Mouse (Mus musculus) MEL-GATA-1-ER (cell line): ENCODE results near the gene Stk38l.
"Not testable (repeated sequence)": the region's sequence is repeated elsewhere in the genome, so short reads cannot be mapped to it uniquely, and the experiment has no call there.

ENCODE experiments used
- DNase-seq: peaks from one replicate; pipeline ENCODE4 v3.0.0-alpha.2; 2012; ENCODE audit warnings: low read depth; ENCODE audit errors: extremely low read depth

The Stk38l gene

DNA sequence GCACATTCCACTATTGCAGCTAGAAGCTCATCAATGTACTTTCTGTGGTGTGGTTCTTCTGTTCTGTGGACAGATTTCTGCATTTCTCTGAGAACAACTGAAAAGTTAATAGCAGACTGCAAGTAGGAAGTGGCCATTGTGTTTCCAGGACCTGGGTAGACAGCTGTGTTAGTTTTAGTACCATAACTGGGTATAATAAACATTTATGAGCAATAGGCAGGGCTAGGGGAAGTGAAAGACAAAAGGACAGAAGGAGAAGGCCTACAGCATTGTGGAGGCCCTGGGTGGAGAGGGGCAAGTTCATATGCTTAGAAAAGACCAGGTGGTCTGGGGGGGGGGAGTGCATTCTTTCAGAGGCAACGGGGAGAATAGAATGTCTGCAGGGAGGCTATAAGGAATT, 8.8 kb downstream of the Stk38l start:
- DNase-seq = no peak

DNA sequence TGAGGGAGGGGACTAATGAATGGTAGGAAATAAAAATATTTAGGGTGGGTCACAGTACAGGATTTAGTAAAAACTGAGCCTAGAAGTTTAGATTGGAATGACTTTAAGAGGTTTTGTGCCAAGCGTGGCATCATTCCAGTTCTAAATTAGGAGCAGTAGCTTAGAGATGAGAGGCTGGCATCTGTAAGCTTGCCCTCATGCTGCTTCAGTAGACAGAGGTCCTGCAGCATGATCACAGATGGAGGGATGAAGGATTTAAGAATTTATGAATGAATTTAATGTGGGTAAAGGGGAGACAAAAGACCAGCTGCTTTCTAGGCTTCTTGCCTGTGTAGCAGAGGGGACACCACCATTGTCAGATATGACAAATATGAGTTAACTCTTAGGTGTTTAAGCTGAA, 14.1 kb downstream of the Stk38l start:
- no peak for DNase-seq

DNA sequence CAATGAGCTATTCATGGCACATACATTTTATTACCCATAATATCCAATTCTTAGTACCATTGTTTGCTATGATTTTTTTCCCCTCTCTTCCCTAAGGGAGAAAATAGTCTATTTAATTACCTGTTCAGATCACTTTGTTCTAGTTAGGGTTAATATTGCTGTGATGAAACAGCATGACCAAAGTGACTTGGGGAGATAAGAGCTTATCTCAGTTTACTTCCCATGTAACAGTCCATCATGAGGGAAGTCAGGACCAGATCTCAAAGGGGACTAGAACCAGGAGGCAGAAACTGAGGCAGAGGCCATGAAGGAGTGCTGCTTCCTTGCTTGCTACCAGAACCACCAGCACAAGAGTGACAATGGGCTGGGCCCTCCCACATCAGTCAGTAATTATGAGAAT, 15.9 kb downstream of the Stk38l start:
- DNase-seq = no peak

DNA sequence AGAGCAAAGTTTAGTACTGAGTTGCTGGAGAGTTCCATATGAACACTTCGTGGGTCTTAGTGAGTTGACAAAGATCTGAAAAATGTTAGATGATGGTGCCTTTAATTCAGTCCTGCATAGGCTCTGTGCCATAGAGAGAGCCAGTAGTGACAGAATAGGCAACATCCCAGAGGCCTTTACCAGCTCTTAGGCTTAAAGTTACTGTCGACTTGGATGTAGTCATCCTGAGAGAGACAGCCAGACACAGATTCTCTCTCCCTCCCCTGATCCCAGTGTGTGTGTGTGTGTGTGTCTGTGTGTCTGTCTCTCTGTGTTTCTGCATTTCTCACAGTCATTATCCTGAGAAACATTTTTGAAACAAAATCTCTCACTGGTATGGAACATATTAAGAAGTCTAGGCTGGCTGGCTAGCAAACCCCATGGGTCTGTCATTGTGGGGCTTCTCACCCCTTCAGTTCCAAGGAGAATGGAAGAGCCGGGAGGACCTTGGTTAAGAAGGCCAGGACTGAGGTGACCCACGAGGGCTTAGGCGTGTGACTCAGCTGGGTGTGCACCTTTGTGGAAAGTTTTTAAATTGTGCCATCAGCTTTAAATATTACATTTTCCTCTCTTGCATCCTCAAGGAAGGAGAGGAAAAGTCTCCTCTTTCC, 17.3 kb downstream of the Stk38l start:
- no peak for DNase-seq

- DNase-seq = not testable (repeated sequence)
These were observed 19.5 kb downstream of the Stk38l start for GRCm38 (mm10) chr6:146744266-146744665.

DNA sequence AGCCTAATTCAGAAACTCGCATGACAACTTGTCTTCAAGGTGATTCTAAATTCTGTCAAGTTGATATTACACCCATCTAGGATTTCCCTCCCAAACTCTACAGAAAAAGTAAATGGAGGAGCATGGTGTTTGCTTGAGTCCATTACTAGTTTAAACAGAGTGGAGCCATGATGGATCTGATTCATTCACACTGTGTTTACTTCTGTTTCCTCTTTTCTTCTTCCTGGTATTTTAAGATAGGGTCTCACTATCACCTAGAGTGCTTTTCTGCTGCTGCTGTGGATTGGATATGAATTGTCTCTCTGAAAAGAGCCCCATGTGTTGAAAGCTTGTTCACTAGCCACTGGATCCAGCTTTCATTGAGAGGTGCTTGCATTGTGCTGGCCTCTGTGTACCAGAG, 20.4 kb downstream of the Stk38l start:
- peak; percentile 63 for DNase-seq

DNA sequence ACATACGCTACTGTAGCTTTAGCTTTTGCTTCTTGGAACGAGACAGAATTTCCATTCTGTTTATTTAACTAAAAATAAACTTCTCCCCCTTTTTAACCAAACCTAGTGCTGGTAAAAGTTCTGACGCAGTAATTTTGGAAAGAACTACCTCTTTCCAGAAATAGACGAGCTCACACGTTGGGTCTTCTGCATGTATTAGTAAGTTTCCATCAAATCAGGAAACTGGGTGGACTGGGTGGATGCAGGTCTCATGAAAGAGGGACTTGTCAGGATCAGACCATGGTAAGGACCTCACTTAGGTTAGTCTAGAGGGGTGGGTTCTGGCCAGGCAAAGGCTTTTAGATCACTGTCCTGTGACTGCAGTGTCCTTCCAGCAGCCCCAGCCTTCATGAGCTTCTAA, 21.8 kb downstream of the Stk38l start:
- DNase-seq = no peak

DNA sequence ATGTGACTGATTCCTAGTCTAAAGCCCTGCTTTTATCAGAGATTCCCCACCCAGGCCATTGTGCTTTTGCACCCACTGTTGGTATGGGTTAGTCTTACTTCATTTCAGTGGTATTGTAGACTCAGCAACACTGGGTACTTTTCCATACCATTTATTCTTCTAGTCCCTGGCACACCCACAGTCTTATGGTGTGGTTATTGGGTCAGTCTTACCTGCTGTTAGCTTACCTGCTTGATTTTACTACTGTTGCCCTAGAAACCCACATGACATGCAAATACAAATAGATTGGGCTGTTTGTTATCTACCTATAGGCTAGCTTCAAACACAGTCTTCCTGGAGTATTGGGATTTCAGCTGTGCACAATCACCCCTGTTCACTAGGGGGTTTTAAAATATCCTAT, 22.3 kb downstream of the Stk38l start:
- DNase-seq = no peak

- no peak for DNase-seq
These were observed 23.5 kb downstream of the Stk38l start for GRCm38 (mm10) chr6:146748271-146748670.

- no peak for DNase-seq
These were observed 26.9 kb downstream of the Stk38l start for GRCm38 (mm10) chr6:146751671-146752070.

DNA sequence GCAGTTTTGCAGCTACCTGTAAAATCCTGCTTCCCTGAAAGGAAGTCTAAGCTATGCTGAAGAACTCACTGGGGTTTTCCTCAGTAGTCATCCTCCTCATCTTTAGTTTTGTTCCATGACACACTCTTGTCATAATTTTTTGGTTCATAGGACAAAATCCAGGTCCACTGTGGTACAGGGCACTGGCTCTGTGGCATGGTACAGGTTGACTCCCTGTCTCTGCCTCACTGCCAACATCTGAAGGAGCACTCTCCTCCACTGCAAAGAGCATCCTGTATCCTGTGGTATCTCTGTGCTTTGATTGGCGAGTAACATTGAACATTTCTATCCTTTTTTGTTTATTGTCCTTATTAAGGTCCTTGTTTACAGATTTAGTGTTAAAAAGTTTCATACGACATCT, 27.4 kb downstream of the Stk38l start:
- no peak for DNase-seq

DNA sequence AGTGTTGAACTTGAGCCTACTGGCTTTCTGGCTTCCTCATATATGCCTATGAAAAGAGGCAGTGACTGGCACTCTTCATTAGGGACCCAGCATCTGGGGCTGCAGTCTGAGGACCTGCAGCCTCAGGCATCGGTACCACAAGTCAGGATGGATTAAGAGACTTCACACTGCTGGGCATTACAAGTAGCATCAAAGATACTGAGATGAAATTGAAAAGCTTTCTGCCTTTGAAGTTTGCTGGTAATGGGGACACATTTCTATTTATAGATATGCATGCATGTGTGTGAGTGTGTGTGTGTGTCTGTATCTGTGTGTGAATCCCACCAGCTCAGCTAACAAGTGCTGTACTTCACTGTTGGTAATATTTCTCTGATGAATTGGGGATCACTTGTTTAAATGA, 27.8 kb downstream of the Stk38l start:
- no peak for DNase-seq

GRCm38 (mm10) chr6:146753560-146754160, 28.9 kb downstream of the Stk38l start:
- no peak for DNase-seq

- no peak for DNase-seq
These were observed 30.3 kb downstream of the Stk38l start for GRCm38 (mm10) chr6:146755136-146755535.

DNA sequence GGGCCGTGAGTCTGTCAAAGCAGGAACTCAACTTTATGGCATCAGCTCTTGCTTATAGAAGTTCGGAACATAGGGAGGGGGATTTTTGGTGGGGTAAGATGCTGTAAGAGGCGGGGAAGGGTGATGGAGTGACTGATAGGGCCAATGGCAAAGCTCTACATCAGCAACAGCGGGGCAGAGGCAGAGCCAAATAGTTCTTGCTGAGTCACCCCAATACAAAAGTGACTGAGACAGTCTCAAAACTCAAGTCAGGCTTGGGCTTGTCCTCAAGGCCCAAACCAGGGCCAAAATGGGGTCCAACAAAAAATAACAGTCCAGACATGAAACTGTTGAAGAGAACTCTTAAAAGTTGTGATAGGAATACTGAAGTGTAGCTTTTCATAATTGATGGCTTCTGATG, 30.9 kb downstream of the Stk38l start:
- DNase-seq = no peak

DNA sequence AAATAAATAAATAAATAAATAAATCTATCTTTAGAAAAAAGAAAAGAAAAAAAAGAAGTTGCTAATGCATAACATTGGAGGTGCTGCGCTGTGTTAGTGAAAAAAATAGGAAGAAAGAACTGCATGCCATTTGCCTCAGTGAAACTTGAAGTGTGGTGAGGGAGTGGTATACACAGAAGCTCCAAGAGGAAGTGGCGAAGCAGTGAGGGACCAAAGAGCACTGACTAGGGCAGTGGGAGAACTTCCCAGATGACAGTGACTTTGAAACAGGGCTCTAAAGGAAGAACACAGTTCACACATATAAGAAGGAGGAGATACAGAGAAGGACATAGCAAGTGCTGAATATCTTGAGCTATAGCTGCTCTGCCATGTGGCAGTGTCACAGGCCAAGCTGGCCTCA, 34.2 kb downstream of the Stk38l start:
- DNase-seq = no peak

DNA sequence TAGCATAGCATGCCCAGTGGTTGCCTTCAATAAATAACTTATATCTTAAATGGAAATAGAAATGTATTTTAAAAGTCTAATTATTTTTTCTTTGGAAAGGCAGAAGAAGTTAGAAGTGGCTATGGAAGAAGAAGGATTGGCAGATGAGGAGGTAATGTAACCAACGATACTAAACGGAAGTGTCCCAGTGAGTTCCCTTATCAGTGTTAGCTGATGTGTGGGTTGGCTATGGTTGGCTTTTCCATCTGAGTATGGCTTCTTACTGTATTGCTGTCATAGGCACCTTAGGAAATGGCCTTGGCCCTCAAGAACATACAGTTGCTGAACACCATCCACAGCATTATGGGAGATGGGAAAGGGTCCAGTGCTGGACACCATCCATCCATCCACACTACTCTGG, 35.2 kb downstream of the Stk38l start:
- peak; percentile 49 for DNase-seq

GRCm38 (mm10) chr6:146760736-146761135, 35.9 kb downstream of the Stk38l start:
- no peak for DNase-seq

DNA sequence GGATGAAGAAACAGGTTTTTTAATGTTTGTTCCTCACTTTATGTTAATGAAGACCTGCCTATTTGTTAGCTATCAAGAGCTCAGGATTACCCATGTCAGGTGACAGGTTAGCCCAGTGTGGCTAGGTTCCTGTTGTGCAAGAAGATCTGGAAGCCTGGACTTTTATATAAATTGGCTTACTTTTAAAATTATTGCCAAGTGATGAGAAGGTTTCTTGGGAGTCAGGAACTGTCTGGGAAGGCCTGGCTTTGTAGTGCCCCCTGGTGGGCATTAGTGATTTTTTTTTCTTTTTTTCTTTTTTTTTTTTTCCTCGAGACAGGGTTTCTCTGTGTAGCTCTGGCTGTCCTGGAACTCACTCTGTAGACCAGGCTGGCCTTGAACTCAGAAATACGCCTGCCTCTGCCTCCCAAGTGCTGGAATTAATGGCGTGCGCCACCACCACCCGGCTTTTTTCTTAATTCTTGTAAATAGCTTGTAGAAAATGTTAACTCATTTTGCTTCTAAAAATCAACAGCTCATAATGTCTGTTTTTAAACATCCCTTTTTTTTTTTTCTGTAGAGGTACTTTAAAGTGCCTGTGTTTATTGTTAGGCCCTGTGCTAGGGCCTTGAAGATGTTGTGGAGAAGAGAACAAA, 37.6 kb downstream of the Stk38l start:
- DNase-seq = no peak

DNA sequence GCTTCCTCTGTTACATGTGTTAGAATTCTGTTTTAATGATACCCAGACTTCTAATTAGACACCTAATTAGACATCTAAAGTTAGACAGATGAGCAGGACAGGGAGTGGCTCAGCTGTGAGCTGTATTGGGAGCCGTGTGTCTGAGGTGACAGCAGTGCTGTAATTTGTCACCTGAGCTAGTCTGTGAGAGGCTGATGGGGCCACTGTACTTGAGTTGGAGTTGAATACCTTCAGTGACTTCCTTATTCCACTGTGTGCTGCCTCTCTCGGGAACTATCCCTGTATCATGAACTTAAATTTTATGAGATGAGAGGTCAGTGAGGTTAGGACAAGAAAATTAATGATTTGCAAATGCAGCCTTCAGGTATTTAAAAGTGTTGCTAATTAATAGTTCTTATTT, 39.8 kb downstream of the Stk38l start:
- no peak for DNase-seq

- no peak for DNase-seq
These were observed 40.5 kb downstream of the Stk38l start for GRCm38 (mm10) chr6:146765270-146765669.

DNA sequence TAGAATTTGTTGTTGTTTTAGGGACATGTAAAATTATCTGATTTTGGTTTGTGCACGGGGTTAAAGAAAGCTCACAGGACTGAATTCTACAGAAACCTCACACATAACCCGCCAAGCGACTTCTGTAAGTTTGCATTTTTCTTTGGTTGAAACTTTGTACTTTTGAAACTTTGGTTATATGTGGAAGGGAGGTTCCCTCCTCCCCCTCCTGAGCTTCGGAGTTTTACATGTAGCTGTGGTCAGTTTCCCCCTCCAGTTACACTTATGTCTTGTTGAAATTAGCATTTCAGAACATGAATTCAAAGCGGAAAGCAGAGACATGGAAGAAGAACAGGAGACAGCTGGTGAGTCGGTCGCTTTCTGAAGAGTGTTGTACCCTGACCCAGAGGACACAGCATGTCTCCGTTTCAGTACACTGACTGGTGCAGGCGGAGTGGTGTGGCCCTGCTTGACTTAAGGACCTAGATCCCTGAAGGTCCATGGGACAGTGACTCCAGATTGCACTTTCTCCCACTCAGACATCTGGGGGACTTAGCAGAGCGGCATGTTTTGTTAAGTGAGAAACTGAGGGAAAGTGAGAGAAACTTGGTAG, 44.1 kb downstream of the Stk38l start:
- DNase-seq = no peak
